Mouse (Mus musculus) lung, adult 2 months (tissue): Measurements from ENCODE around the gene Spam1.

ENCODE experiments used
- CTCF ChIP-seq: fragments of 200-500 bp; IDR thresholded peaks from 2 replicates; pipeline ENCODE4 v1.5.1; 2011; ENCODE audit warnings: mild to moderate bottlenecking, low read length, control low read depth; ENCODE audit not compliant: insufficient read depth
- POLR2A ChIP-seq: fragments of 200-500 bp; IDR thresholded peaks from 2 replicates; pipeline ENCODE4 v1.6.1; 2011; ENCODE audit warnings: low read depth, mild to moderate bottlenecking, control low read depth, low read length, borderline replicate concordance; ENCODE audit errors: extremely low read depth

DNA sequence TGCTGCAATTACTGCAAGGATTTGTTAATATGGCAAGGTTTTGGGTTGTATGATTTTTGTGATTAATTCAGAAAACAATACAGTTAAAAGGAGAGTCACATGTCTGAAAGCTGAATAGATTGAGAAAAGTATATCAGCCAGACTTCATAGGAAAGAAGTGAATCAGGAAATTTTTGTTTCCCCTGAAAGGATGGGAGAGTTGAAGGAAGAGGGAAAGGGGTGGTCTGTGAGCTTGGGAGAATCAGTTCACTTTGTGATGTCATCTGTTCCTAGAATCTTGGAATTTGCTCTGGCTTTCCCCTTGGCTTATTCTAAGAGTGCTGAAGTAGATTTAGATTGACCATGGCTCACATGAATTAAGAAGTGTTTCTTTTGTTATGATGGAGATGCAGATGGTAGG, at the start of gene Spam1:
- no peak for TF ChIP-seq CTCF
- no peak for TF ChIP-seq POLR2A
